Mouse (Mus musculus) MEL (cell line): Measurements from ENCODE around the gene Cct2.

Experiments used
- EP300 ChIP-seq, 2 experiments: IDR thresholded peaks; 2 replicates each; pipeline ENCODE4 v1.6.1; 2011; ENCODE audit warnings: improper control_type of control experiment in 2 of 2, low read length in 2 of 2, low read depth in 1 of 2, mild to moderate bottlenecking in 1 of 2
- MAX ChIP-seq: IDR thresholded peaks from 2 replicates; pipeline ENCODE4 v1.6.1; 2011; ENCODE audit warnings: low read length, improper control_type of control experiment
- MEF2A ChIP-seq: IDR thresholded peaks from 2 replicates; pipeline ENCODE4 v1.6.1; 2014; ENCODE audit warnings: low read depth, mild to moderate bottlenecking, inconsistent platforms, low read length, improper control_type of control experiment; ENCODE audit not compliant: poor library complexity, insufficient replicate concordance, severe bottlenecking; ENCODE audit errors: extremely low read depth
- NELFE ChIP-seq: IDR thresholded peaks from 2 replicates; pipeline ENCODE4 v1.6.1; 2011; ENCODE audit warnings: low read depth, low read length, improper control_type of control experiment
- RCOR1 ChIP-seq: IDR thresholded peaks from 2 replicates; pipeline ENCODE4 v1.6.1; 2012; ENCODE audit warnings: low read depth, mild to moderate bottlenecking, inconsistent platforms, low read length, improper control_type of control experiment
- TAL1 ChIP-seq: IDR thresholded peaks from 2 replicates; pipeline ENCODE4 v1.6.1; 2012; ENCODE audit warnings: mild to moderate bottlenecking, inconsistent platforms, low read length, moderate library complexity, mixed read lengths
- USF2 ChIP-seq, 2 experiments: IDR thresholded peaks; 2 replicates each; pipeline ENCODE4 v1.6.1; 2011 to 2012; ENCODE audit warnings: improper control_type of control experiment in 2 of 2, low read length in 2 of 2, borderline replicate concordance in 1 of 2, inconsistent platforms in 1 of 2, low read depth in 1 of 2, mild to moderate bottlenecking in 1 of 2; ENCODE audit not compliant: insufficient read depth in 1 of 2

DNA sequence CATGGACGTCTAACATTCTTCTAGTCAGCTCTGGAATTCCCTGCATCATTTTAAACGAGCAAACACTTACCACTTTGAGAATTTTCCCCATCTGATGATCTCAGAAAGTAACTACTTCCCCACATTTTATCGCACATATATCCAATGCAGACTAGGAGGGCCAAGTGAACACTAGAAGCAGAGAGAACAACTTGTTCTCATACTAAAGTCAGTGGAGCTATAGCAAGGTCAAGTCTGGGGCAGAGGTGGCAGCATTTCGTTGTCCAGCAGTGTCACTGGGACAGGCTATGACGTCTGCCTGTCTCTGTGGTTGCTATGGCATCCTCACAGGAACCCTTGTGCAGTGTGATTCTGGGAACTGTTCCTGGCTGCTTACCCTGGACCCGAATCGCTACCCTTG is 47.8 kb upstream of the Cct2 start:
- TF ChIP-seq MAX (no peak), EP300 (IDR thresholded peaks at IDR 0.05; ENCODE audit: low read depth in 1 of 2, low read length in 2 of 2) (no peak), NELFE (no peak), RCOR1 (no peak), TAL1 (no peak), USF2 (IDR thresholded peaks at IDR 0.05; ENCODE audit: borderline replicate concordance in 1 of 2, insufficient read depth in 1 of 2, low read depth in 1 of 2, low read length in 2 of 2) (no peak), MEF2A (no peak)
